Mouse (Mus musculus) retina, postnatal 7 days (tissue): ENCODE data around the gene Timp3.

Experiments used
- DNase-seq: peaks from one replicate; pipeline ENCODE4 v3.0.0-alpha.2; 2012; ENCODE audit warnings: low read depth, low spot score

Gene Timp3

DNA sequence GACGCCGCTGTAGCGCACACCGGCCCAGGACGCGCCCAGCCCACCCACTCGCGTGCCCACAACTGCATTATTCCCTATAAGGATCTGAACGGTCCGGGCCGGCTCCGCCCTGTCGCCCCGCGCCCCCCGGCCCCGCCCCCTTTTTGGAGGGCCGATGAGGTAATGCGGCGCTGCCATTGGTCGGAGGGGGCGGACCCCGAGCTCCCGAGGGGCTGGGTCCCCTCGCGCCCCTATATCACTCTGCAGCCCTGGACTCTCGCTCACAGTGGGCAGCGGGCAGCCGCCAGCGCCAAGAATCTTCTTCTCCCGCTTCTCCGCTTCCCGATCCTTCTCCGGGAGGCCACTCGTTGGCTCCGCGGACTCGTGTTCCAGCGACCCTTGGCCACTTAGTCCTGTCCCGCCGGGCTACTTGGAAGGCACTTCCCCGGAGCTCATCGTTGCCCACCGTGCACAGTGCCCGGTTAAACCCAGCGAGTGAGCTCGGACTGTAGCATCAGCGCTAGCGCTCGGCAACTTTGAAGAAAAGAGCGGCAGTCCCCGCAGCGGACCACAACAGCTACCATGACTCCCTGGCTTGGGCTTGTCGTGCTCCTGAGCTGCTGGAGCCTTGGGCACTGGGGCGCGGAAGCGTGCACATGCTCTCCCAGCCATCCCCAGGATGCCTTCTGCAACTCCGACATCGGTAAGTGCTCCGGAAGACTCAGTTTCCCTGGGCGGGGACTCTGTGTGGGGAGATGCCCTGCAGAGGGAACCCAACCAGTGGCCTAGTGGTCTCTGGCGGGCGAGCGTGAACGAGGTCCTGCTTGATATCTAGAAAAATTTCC, at the start of gene Timp3:
Timp3 (plus strand) TSS at position 80 of the 824 bp plus-strand sequence.
- peak; percentile 20 for DNase-seq

DNA sequence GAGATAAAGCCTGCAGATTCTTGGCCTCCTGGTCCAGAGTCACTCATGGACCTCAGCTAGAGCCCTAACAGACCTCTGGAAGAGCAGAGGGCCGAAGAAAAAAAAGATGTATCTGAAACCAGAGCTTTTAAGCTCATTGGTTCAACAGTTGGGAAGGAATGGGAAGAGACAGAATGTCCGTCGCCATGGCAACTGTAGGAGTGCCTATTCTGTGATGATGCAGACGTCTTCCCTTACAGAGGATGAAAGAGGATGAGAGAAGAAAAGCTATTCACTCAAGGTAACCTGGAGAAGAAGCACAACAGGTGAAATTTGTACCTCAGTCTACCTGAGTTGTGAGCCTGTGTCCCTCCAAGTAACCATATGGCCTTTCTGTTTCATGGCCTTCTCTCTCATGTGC, 44.0 kb upstream of the Timp3 start:
- DNase-seq = no peak

DNA sequence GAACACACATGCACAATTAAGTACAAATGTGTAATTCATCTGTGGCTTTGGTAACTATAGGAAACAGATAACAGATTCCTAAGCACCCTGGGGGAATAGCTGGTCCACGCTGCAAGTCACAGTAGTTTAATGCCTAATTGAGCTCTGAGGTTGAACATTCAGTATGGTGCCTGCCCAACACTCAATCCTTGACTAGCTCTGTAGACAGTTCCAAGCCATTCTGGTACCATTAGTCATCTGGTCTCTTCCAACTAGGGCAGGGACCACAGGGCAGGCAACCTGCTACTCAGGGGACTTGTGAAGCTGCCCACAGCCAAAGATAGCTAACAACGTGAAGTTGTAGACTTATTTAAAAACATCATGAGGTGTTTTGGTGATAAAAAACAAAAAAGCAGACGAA, 43.1 kb upstream of the Timp3 start:
- no peak for DNase-seq

DNA sequence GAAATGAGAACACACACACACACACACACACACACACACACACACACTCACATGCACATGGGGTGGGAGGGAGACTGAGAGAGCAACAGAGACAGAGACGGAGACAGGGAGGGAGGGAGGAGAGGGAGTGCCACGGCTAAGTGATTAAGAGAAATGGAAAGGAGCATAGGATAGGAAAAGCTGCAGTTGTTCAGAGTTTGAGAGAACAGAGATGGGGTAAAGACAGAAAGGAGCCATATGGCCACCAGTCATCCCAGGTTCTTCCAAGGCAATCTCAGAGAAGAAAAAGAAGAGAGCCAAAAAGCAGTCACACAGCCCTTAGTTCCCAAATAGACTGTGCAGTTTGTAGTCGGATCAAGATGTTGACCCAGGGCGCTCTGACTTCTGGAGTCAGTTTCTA, 42.1 kb upstream of the Timp3 start:
- no peak for DNase-seq

DNA sequence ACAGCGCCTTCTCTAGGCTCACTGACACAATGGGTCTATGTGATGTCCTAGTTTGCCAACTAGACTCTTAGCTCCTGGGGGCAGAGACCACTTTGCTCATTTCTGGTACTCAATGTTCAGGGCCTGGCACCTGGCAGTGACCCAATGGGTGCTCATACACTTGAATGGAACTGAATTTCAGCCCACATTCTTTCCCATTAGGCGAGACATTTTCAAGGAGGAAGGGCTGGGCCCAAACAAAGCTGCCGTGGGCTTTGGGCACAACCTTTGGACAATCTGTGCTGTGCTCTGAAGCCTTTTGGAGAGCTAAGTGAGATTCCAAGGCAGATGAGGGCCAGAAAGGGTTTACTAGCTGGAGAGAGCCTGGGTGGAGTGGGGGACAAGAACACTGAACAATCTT, 41.2 kb upstream of the Timp3 start:
- no peak for DNase-seq

DNA sequence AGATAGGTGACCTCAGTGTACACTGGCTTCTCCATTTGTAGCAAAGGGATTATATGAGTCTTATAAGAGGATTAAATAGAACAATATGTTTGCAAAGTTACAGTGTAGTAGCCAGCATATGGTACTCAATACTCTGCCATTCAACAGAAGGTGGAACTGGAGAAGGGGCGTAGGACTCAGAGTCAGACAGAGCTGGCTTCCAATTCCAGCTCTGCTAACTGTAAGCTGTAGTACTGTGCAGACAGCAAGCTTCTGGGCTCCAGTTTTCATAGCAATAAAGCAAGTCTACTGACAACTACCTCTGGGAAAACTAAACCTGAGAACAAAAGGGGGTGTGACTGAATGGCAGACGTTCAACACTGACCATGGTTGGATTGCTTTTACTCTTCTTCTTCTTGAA, 38.4 kb upstream of the Timp3 start:
- no peak for DNase-seq

DNA sequence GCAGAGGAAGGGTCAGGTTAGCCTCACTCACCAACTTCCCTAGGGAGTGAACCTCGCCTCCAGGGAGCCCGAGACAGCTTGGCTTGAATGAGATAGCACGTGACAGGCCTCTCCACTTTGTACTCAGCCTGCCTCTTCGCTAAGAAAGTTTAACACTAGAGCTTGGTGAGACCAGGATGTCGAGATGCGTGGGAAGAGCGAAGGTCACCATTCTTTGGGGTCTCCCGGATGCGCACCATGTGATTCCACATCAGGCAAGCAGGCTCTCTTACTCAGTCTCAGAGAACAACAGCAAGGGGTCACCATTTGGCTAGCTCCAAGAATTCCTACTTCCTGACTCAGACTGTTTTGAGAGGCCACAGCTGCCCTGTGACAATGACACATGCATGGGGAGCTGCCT, 35.6 kb upstream of the Timp3 start:
- DNase-seq = no peak

DNA sequence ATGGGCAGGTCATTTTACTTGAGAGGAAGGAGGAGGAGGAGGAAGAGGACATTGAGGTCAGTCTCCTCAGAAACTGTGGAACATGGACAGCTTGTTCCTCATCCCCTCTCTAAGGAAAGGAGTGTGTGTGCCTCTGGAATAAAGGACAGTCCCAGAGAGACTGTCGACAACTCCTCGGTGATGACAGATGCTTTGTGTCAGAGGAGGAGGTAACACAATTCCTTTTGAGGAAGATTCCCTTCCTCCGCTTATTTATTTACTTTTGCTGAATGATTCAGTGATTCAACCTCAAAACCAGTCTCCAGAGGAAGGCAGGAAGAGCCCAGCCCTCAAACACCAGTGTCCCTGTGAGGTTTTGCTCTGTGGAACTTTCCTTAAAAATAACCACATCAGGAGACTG, 29.9 kb upstream of the Timp3 start:
- no peak for DNase-seq

DNA sequence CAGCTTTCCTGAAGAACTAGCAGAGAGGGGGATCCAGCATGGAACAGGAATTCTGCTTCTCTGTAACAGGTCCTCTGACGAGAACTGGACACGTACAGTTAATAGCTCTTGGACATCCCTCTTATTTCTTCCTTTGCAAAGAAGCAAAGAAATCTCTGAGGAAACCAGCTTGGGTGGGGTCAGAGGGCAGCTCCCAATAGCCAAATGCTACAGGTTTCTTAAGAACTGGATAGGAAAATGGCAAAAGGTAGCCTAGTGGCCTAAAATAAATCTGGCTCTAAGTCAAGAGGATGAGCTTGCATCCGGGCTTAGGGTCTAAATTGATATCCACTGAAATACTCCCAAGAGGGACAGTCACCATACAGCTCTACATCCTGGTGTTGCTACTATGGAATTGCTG, 27.3 kb upstream of the Timp3 start:
- no peak for DNase-seq

DNA sequence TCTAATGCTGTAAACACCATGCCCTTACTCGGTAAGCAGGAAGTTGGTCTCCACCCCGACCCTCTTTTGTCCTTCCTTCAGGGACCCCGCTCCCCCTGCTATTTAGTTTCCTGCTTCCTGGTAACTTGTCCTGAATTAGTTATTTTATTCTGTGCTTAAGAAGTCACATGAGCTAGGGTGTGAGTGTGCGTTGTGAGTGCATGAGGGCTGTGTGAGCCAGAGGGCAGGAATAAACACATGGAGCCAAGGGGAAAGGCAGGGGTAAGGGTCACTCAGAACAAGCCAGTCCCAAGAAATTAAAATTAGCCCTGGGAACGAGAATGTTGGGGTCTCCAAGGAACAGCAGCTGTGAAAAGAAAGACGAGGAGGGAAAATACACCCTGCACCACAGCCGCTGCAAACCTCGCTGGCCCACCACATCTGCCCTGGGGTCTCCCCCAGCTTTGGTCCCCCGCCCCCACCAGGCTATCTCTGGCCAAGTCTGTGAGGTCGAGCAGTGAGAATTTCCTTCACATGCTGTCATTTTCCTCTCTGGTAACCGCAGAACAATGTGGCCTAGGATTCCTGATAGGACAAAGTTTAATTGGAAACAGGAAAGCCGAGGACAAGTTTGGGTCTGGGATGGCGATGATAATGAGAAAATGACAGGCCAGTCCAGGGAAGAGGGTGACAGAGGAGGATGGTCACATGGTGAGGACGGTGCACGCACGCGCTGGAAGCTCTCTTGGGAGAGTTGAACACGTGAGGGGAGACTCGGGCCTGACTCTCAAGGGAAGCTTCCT, 26.6 kb upstream of the Timp3 start:
- no peak for DNase-seq

DNA sequence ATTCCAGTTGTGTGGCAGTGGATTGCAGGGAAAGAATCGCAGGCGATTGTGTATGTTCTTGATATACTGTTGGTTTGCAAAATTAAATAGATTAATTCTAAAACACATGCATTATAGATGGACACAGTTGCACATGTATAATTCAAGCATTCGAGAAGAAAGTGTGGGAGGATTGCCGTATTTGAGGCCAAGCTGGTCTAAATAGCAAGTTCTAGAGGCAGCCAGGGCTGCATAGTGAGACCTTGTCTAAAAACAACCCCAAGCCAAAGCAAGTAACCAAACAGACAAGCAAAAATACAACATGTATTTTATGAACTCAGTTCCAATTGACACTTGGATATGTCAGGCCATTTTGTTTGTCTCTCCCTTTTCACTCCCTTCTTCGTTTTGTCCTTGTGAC, 24.6 kb upstream of the Timp3 start:
- DNase-seq = no peak

DNA sequence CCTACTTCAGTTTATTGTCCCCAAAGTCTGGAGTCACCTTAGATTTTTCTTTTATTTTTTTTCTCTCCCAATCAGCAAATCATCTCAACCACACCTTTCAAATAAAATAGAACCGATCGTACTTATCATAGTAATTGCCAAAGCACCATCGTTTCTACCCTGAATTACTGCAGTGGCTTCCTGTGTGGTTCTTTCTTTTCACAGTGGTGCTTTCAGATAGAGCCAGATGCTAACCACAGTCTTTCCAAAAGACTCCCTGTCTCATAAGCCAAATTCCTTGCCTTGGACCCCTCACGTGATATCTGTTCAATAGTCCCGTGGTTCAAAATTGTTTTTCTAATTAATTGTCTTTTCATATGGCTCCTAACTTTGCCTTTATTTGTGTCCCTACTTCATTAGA, 22.8 kb upstream of the Timp3 start:
- no peak for DNase-seq

DNA sequence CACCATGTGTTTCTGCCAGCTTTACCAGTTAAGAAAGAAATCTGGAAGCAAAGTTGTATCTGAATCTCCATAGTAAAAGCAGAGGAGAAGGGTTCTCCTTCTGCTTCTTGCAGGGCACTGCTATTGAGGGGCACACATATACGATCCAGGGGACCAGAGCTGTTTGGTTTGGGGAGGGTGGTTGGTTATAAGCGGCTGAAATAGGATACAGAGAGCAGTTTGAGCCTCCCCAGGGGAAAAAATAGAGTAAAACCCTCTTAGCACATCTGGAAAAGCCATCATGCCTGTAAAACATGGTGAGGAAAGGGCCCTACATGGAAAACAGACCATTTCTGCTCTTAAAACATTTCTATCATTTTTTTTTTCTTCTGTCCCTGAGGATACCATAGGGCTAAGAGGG, 21.7 kb upstream of the Timp3 start:
- DNase-seq = no peak

DNA sequence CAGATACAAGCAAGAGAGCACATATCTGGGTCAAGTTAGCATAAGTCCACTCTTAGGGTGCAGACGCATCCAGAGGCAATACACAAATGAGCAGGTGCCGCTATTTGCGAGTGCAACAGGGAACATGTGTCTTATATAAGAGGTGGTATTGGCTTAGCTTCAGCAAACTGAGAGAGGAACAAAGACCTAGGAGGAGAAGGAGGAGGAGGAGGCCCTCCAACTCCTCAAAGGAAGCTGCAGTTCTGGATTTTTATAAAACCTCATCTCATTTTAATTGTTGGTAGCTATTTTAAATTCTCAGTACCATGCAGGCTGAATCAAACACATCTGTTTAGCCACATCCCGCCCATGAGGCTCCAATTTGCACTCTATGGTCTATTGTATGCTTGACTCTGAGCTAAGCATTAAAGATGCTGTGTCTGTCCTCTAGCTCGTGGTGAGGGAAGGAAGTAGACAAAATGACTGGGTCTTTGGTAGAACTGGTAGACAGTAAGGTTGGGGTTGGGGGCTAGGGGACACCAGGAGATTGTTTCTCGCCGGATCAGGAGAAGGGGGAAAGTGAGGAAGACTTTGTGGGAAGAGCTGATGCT, 20.5 kb upstream of the Timp3 start:
- no peak for DNase-seq

DNA sequence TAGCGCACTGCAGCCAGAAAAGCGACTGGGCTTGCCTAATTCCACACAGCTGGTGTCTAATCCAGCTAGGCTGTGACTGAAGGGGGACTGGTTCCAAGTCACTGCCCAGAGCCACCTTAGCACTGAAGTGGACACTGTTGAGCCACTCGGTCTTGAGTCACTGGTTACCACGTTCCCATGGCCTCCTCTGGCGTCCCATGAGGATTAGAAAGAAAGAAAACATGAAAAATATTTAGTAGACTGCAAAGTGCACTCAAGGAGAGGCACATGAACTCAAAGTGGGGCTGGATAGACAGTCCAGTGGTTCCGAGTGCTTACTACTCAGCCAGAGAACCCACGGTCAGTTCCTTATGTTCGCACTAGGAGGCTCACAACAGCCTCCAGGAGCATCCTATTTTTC, 18.9 kb upstream of the Timp3 start:
- no peak for DNase-seq

DNA sequence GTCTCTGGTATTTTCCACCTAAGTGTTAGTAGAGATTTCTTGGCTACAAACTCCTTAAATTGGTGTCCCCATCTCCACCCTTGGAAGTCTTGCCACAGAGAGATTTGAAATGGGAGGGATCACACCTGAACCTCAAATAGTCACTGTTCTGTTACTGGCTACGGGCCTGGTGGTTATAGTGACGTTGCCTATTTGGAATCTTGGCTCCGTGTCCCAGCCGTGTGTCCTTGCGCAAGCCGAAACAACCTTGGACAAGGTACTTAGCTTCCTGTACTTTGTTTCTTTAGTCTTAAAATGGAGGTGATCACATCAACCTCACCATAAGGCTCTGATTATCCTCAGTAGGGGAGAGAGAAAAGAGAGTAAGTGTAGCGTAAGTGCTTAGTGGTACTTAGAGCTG, 13.7 kb upstream of the Timp3 start:
- DNase-seq = no peak

DNA sequence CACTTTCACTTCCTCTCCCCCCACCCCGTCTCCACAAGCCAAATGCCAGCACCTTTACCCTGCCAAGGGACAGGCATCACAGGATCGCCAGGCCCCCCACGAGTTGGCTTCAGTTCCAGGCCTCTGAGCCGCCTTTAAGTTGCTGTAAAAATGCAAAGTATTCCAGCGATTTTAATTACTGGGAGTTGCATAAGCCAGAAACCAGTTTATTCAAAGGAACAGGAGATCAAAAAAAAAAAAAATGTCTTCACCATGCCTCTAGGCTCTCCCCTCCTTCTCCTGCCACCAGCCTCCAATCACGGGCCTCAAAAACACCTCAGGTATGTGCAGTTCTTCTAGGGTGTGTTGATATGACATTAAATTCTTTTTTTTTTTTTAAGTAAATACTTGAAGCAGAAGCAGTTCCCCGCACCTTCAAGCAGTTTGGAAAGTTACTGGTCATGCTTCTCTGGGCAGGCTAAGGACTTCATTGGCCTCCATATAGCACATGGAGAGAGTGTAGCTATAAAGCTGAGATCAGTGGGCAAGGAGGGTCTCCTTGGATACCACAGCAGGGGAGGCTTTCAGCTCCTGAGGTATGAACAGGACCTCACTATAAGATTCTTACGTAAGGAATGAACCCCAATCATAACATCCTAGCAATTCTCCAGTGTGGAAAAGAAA, 9.9 kb upstream of the Timp3 start:
- DNase-seq = no peak

DNA sequence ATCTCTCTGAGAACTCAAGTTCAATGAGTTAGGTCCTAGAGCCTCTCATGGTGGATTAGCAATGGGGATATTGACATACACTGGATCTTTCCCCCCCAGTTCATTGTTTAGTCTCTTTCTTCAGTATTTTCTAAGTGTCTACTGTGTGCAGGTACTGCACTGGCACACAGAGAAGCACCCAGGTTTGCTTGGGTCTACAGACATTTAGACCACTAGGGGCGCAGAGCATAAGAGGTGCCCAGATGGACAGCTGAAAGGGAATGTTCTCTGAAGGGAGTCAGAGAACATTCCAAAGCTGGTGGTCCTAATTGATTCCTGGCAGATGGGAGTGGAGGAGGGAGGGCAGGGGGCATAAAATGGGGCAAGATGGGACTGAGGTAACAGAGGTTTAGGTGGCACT, 6.3 kb upstream of the Timp3 start:
- no peak for DNase-seq

DNA sequence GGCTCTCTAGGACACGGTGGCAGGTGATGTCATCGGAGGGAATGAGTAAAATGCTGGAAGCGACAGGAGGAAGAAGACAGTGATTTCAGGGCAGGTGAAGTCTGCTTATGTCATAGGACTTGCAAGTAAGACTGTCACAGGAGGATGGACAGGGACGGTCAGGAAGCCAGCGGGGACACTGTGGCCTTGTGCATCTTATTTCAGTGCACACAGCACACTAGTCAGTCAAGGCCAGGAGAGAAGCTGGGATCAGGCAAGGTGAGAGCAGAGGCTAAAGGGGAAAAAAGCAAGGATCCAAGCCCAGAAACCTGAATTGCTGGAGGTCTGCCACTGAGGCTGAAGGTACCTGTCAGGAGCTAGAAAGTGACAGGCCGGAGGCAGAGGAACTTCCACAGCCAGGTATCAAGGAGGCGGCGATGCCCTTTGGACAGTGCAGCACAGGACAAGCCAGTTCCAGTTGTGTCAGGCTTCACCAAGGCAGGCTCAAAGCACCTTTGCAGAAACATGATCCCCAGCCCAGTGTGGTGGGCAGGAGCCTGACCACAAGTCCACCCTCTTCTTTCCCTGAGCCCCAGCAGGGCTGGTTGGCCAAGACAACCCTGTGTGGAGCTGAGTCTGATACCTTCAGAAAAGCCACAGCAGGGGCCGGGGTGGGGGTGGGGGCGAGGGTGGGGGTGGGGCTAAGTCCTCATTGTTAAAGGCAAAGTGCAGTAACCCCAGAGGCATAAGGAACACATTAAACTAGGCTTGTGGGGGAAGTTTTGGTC, 5.4 kb upstream of the Timp3 start:
- no peak for DNase-seq

DNA sequence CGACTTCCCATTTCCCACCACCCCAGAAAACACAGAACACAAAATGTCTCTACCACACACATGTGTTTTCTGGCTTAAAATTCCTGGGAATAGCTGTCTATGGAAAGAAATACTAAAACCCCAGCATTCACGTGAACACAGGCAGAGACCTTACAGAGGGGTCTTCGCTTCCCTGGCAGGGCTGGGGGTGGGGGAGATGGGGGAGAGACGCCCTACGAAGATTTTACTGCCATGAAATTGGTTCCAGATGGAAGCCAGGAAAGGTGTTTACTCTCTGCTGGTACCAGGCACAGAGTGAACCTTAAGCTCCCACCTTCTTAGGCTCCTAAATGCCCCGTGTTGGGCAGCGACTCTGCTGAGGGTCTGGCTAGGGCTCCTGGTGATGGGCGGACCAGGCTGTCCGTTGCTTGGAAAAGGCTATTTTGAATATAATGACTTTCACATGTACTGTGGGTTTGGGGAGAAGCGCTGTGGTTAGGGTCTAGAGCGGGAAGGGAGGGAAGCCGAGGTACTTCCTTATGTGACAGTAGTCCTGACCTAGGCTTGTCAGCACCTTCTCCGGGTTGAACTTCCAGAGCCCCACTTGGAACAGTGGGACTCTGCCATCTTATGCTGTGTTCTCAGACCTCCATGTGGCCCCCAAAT, 4.6 kb upstream of the Timp3 start:
- DNase-seq = no peak

DNA sequence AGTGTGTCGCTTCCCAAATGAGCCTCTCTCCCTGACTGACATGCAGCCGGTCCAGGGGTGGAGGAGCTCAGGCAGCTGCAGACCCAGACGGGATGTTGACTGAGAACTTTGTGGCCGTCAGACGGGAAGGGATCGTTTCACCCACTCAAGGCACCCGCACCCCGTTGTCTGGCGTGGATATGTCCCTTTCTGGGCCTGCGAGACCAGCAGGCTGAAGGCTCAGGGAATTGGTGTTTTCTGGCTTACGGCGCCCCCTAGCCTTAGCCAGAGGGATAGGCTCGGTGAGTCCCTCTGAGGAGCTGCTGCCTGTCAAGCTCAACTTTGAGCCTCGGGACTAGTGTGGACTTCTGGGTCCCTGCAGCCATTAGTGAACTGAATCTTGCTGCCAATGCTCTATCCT, 4.1 kb upstream of the Timp3 start:
- DNase-seq = peak; percentile 41
